Mouse (Mus musculus): ENCODE measurements at regions not wholly inside any gene's neighbourhood (a gene's known extent, or its start where the extent isn't known, plus 50 kb on each side); places are given as distances from the start of the nearest gene placed in this dataset.

DNA sequence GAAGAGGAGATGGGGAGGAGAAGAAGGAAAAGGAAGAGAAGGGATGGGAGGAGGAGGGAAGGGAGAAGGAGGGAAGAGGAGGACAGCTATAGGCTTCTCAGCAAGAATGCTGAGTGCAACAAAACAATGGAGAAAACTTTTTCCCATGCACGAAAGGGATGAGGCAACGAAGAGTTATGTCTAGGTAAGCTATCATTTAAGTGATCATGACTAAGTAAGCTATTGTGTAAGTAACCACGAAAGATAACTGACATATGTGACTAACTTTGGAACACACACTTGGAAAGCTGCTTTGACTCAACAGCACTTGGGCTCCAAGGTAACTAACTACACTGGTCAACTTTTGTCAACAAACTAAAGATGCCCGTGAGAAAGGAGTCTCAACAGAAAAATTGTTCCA, 50.9 kb upstream of the Fstl1 start:
- Histone ChIP-seq H3K4me1 (replicated peaks) (peaks cover 5% of the 10 kb centered on the region; the same call in 1 of the 2 replicates), H3K9ac (replicated peaks) (no peak overlapping the region), H3K27ac (no peak overlapping the region), H3K4me2 (replicated peaks) (no peak overlapping the region), H3K4me3 (replicated peaks) (no peak overlapping the region), H3K27me3 (no peaks in the 10 kb centered on the region), H3K36me3 (no peaks in the 10 kb centered on the region), H3K9me3 (no peaks in the 10 kb centered on the region)
- 88% methylated on average over 4 of the region's 4 CpGs for WGBS
- ATAC-seq: no peak

DNA sequence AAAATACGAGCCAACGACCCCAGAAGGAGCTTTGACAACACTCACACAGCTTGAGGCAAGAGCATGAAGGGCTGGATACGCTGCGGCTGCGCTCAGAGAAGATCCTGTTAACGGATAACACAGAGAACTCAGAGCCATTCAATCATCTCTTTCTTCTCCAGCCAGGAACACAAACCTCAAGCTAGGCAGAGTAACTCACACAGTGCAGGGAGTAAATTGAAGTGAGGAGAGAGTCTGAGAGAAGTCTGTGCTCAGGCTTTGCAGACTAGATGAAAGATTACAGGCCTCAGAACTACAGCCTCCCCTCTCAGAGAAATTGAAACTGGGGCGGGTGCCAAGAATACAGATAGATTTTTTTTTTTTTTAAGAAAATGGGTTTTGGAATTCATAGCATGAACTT, 60.9 kb upstream of the Ndufb4 start:
- Histone ChIP-seq H3K4me3 (replicated peaks) (no peak overlapping the region), H3K4me1 (replicated peaks) (peaks cover 8% of the 10 kb centered on the region), H3K27ac (no peak overlapping the region), H3K4me2 (replicated peaks) (no peak overlapping the region), H3K9me3 (no peaks in the 10 kb centered on the region), H3K9ac (replicated peaks) (no peak overlapping the region), H3K27me3 (no peaks in the 10 kb centered on the region), H3K36me3 (no peaks in the 10 kb centered on the region)
- ATAC-seq: peak; percentile 40; the same call in 1 of the 2 replicates
- WGBS: 36% methylated on average over 7 of the region's 7 CpGs

DNA sequence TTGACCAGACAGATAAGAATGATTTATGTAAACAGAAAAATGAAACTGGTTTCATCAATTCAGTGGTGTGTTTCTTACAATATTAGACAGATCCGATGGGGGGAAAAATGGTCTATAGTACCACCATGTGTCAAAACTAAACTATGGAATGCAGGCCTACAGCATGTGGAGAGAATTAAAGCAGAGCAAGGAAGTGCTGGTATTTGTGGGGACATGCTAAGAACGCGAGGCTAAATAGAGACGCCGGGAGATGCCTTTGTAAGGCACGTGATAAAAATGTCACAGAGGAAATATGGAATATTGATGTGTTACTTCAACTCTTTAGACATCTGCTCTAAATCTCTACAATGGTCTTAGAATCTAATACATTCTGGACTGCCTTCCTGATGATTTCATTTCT, 60.0 kb upstream of the Ndufb4 start:
- no peaks in the 10 kb centered on the region for H3K36me3 ChIP-seq
- H3K4me1 ChIP-seq (replicated peaks): peaks cover 8% of the 10 kb centered on the region
- H3K4me2 ChIP-seq (replicated peaks): no peak overlapping the region
- no peak for ATAC-seq
- no peak overlapping the region for H3K27ac ChIP-seq
- H3K9ac ChIP-seq (replicated peaks): no peak overlapping the region
- no peaks in the 10 kb centered on the region for H3K9me3 ChIP-seq
- no peaks in the 10 kb centered on the region for H3K27me3 ChIP-seq
- 79% methylated on average over 6 of the region's 6 CpGs for WGBS
- no peak overlapping the region for H3K4me3 ChIP-seq (replicated peaks)

DNA sequence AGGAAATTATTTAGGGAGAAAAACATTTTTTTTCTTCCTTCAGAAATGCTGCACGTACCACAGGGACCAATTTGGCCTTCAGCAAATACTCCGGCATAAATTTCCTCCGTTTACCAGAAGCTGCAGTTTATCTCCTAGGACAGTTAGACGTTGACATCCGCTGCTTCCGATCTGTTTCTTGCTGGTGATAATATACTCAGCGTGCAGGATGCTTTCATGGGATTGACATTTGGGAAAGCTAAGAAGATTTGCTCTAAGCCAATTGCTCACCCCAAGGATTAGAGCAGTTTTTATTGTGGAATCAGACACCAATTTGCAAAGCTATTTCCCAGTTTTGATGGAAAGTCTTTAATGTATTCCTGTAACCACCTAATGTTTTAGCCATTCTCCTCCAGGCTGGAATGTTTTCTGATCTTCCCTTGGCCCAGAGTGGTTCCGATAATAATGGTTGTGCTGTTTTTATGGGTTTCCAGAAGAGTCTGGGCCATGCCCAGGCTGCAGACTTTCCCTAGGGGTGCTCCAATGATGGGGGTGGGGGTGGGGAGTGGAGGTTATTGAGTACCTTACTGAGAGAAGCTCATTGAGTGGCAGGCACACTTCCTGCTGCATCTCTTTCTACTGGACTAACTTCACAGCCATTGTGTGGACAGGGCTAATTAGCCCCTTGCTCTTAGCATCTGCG, 52.1 kb upstream of the Ndufb4 start:
- H3K27ac ChIP-seq: peak overlapping the region; percentile 63; the same call in 1 of the 2 replicates
- no peaks in the 10 kb centered on the region; the same call in 1 of the 2 replicates for H3K27me3 ChIP-seq
- peaks cover 12% of the 10 kb centered on the region for H3K4me1 ChIP-seq (replicated peaks)
- no peak overlapping the region for H3K4me3 ChIP-seq (replicated peaks)
- no peak overlapping the region for H3K9ac ChIP-seq (replicated peaks)
- peak; percentile 62 for ATAC-seq
- no peak overlapping the region for H3K4me2 ChIP-seq (replicated peaks)
- 28% methylated on average over 9 of the region's 9 CpGs for WGBS
- no peaks in the 10 kb centered on the region for H3K9me3 ChIP-seq
- H3K36me3 ChIP-seq: no peaks in the 10 kb centered on the region

DNA sequence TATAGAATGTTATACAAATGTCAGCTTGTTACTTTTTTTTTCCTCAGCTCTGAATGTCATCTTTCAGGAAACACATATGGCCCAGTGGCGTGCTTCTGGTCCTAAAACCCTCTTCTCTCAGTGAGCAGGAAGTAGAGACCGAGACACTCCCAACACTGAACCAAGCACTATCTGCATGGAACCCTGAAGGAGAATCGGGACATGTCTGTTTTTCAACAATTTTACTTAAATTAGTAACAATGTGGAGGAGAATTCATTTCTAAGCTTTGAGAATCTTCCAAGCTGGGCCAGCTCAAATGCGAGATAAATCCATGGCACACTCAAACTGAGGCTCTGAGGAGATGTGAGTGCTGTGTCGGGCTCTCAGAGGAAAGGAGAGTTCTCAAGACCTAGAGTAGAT, 51.0 kb upstream of the Ndufb4 start:
- Histone ChIP-seq H3K36me3 (no peaks in the 10 kb centered on the region), H3K9ac (replicated peaks) (no peak overlapping the region), H3K4me1 (replicated peaks) (peaks cover 12% of the 10 kb centered on the region), H3K9me3 (no peaks in the 10 kb centered on the region), H3K4me2 (replicated peaks) (no peak overlapping the region), H3K27me3 (no peaks in the 10 kb centered on the region; the same call in 1 of the 2 replicates), H3K4me3 (replicated peaks) (no peak overlapping the region), H3K27ac (peak overlapping the region; percentile 63; the same call in 1 of the 2 replicates)
- no peak for ATAC-seq
- WGBS: 88% methylated on average over 5 of the region's 5 CpGs

DNA sequence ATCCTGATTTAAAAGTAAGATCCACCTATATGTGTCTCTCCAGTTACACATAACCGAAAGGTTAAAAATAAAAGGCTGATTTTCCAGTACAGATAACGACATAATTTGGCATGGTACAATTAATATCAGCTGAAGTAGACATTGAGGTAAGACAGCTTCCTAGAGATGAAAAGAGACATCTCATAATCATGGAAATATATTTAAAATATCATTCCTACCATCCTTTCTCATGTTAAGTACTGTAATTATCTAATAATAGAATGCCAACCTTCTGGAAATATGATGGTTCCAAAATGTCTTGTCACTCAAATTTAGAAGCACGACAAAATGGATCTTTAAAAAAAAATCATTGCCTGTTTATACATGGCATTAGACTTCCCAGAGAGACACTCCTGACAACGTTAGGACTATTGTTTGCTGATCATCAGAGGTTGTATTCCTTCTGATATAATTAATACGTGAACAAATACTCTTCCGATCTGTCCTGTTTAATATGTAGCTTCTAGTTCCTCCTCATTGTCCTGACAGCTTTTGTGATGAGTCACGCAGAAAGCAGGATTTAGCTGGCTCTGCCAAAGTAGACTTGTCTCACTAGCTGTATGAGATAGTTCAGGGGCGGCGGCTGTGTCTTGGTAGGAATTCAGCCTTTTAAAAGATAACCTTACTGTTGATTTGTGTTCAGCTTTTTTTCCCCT, 50.4 kb upstream of the Ndufb4 start:
- no peak overlapping the region for H3K4me2 ChIP-seq (replicated peaks)
- no peak overlapping the region for H3K4me3 ChIP-seq (replicated peaks)
- H3K27me3 ChIP-seq: no peaks in the 10 kb centered on the region; the same call in 1 of the 2 replicates
- H3K9ac ChIP-seq (replicated peaks): no peak overlapping the region
- H3K4me1 ChIP-seq (replicated peaks): peaks cover 12% of the 10 kb centered on the region
- no peaks in the 10 kb centered on the region for H3K9me3 ChIP-seq
- ATAC-seq: no peak
- WGBS: 61% methylated on average over 9 of the region's 9 CpGs
- no peak overlapping the region for H3K27ac ChIP-seq
- H3K36me3 ChIP-seq: no peaks in the 10 kb centered on the region
